Comparison of ENCODE assay signal across 11 mouse cellular contexts in the genomic region with DNA sequence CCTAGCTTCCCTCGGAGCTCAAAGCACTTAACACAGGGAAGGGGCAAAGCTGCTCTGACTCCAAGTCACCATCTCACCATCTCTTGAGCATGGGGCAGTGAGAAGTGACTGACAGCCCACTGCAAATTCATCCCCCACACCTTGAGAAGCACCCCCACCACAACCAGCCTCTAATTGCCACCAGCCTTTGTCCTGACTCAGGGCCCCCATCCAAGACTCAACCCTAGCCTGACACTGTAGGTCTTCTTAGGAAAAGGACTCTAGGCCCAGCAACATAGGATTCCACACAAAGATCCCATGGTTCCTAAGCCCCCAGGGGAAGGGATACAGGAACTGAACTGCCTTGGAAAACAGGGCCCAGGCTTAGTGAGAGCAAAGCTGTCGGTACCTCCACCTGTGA. TPM values are rescaled to one million over a fixed set of nuclear protein-coding genes. Genes with fewer than 3 reads are reported as not detected.
DNase-seq lines count a peak whose midpoint lies in the region; ATAC-seq and TF ChIP-seq lines count a peak whose summit lies in the region.
"Had no signal": no experiment of that assay in that cellular context is flagged by ENCODE, and none has a peak within 500 bp of the region (broad histone marks: within the 10 kb centered on the region; RNA-seq: fewer than 3 reads in every experiment).

No protein-coding gene starts in this region.

- no peaks in the 10 kb centered on the region for H3K9me3 ChIP-seq in limb, embryonic 13.5 days
- H3K9me3 ChIP-seq in limb, embryonic 10.5 days (replicated peaks): no peaks in the 10 kb centered on the region
- H3K9me3 ChIP-seq in forebrain, embryonic 15.5 days: no peaks in the 10 kb centered on the region
- H3K9me3 ChIP-seq in neural tube, embryonic 15.5 days (replicated peaks): no peaks in the 10 kb centered on the region

- H3K36me3 ChIP-seq in limb, embryonic 13.5 days: peaks cover 84% of the 10 kb centered on the region
- peaks cover 96% of the 10 kb centered on the region for H3K36me3 ChIP-seq in limb, embryonic 10.5 days
- peaks cover 32% of the 10 kb centered on the region for H3K36me3 ChIP-seq in forebrain, embryonic 15.5 days
- peaks cover 43% of the 10 kb centered on the region for H3K36me3 ChIP-seq in neural tube, embryonic 15.5 days

- DNase-seq in gastrocnemius, adult 2 months: no peak
- DNase-seq in gastrocnemius, postnatal 14 days: no peak
- no peak for DNase-seq in limb, embryonic 10.5 days (ENCODE audit: low spot score)
- DNase-seq in retina, embryonic 14.5 days (ENCODE audit: low spot score): no peak
- no peak for DNase-seq in right cerebral cortex, postnatal 14 days

- H3K9ac ChIP-seq in limb, embryonic 13.5 days: peak overlapping the region; percentile 40; the same call in 1 of the 2 replicates
- H3K9ac ChIP-seq in forebrain, embryonic 15.5 days (replicated peaks): no peak overlapping the region
- H3K9ac ChIP-seq in neural tube, embryonic 15.5 days (replicated peaks): no peak overlapping the region
- H3K9ac ChIP-seq: liver, embryonic 14.5 days had no signal

- H3K4me3 ChIP-seq in gastrocnemius, adult 2 months: no peak overlapping the region
- H3K4me3 ChIP-seq in limb, embryonic 13.5 days: no peak overlapping the region
- H3K4me3 ChIP-seq in limb, embryonic 10.5 days: no peak overlapping the region
- H3K4me3 ChIP-seq in forebrain, embryonic 15.5 days: no peak overlapping the region
- H3K4me3 ChIP-seq in neural tube, embryonic 15.5 days (replicated peaks): no peak overlapping the region

- no peak for ATAC-seq in limb, embryonic 13.5 days (ENCODE audit: low FRiP score, low read depth)
- ATAC-seq in forebrain, embryonic 15.5 days (replicated peaks): peak; percentile 41
- peak; percentile 5; the same call in 1 of the 2 replicates for ATAC-seq in neural tube, embryonic 15.5 days (ENCODE audit: low FRiP score)
- ATAC-seq: CD4-positive, CD25-positive, alpha-beta regulatory T cell, adult 4 months had no signal

- no peaks in the 10 kb centered on the region for H3K27me3 ChIP-seq in limb, embryonic 13.5 days
- H3K27me3 ChIP-seq in limb, embryonic 10.5 days (ENCODE audit: low read depth, poor library complexity, severe bottlenecking): no peaks in the 10 kb centered on the region
- H3K27me3 ChIP-seq in forebrain, embryonic 15.5 days: no peaks in the 10 kb centered on the region
- no peaks in the 10 kb centered on the region for H3K27me3 ChIP-seq in neural tube, embryonic 15.5 days (replicated peaks)

- H3K4me1 ChIP-seq in limb, embryonic 13.5 days: peaks cover 16% of the 10 kb centered on the region
- H3K4me1 ChIP-seq in limb, embryonic 10.5 days: peaks cover 6% of the 10 kb centered on the region
- peaks cover 53% of the 10 kb centered on the region for H3K4me1 ChIP-seq in forebrain, embryonic 15.5 days
- peaks cover 53% of the 10 kb centered on the region for H3K4me1 ChIP-seq in neural tube, embryonic 15.5 days

- no peak overlapping the region for H3K4me2 ChIP-seq in limb, embryonic 13.5 days (replicated peaks)
- H3K4me2 ChIP-seq in forebrain, embryonic 15.5 days (replicated peaks): no peak overlapping the region
- no peak overlapping the region for H3K4me2 ChIP-seq in neural tube, embryonic 15.5 days

- 70% methylated on average over 2 of the region's 2 CpGs for WGBS in limb, embryonic 13.5 days
- WGBS in limb, embryonic 10.5 days: 81% methylated on average over 2 of the region's 2 CpGs
- 23% methylated on average over 2 of the region's 2 CpGs for WGBS in forebrain, embryonic 15.5 days
- WGBS in neural tube, embryonic 15.5 days: 64% methylated on average over 2 of the region's 2 CpGs

- intact Hi-C loops in gastrocnemius, adult 2 months (cut with DNase I): no loop called here
- intact Hi-C loops in gastrocnemius, postnatal 14 days (cut with DNase I; ENCODE audit: low total_unique reads): loop anchor here (2.0 kb wide), 1 partner anchor 17 kb away; no protein-coding TSS in a partner anchor

- no peak for TF ChIP-seq CTCF in gastrocnemius, adult 2 months (IDR thresholded peaks at IDR 0.05)

- 0 out of 2 replicates have a peak overlapping the region, but pooled peaks have one; percentile 28 for H3K27ac ChIP-seq in gastrocnemius, adult 2 months
- H3K27ac ChIP-seq in limb, embryonic 13.5 days: no peak overlapping the region
- H3K27ac ChIP-seq in limb, embryonic 10.5 days: no peak overlapping the region
- H3K27ac ChIP-seq in forebrain, embryonic 15.5 days (replicated peaks): peak overlapping the region; percentile 85
- H3K27ac ChIP-seq in neural tube, embryonic 15.5 days (replicated peaks): peak overlapping the region; percentile 68
- H3K27ac ChIP-seq: liver, embryonic 14.5 days had no signal

RNA-seq across cellular contexts. Expression of gene Mpg, which starts 9.8 kb away (rescaled TPM):
- total RNA-seq in gastrocnemius, adult 2 months (2021): 1 to 10 TPM; 3.1 to 5.3 TPM
- total RNA-seq in gastrocnemius, postnatal 14 days (2021): 1 to 10 TPM; 7.9 to 9.6 TPM
- polyA plus RNA-seq in limb, embryonic 13.5 days (2015; fragmentation: Nextera tagmentation; extraction: Ambion mirVana): 42.7 and 43.5 TPM in 2 replicates
- 36.2 and 45.2 TPM in 2 replicates for polyA plus RNA-seq in limb, embryonic 10.5 days (2016; fragmentation: Nextera tagmentation; extraction: Ambion mirVana)
- polyA plus RNA-seq in forebrain, embryonic 15.5 days (2015; fragmentation: Nextera tagmentation; extraction: Ambion mirVana): 33.5 and 33.8 TPM in 2 replicates
- 33.9 and 37.8 TPM in 2 replicates for polyA plus RNA-seq in neural tube, embryonic 15.5 days (2015; fragmentation: Nextera tagmentation; extraction: Ambion mirVana)

RNA-seq across cellular contexts. Expression of gene Rhbdf1, which starts 14.0 kb away (rescaled TPM):
- total RNA-seq in gastrocnemius, adult 2 months (2021): 10 to 100 TPM; 17.9 to 19.9 TPM
- 10 to 100 TPM; 18.4 to 24.4 TPM for total RNA-seq in gastrocnemius, postnatal 14 days (2021)
- polyA plus RNA-seq in limb, embryonic 13.5 days (2015; fragmentation: Nextera tagmentation; extraction: Ambion mirVana): 59.3 and 63.4 TPM in 2 replicates
- 28.1 and 31.1 TPM in 2 replicates for polyA plus RNA-seq in limb, embryonic 10.5 days (2016; fragmentation: Nextera tagmentation; extraction: Ambion mirVana)
- 16.7 and 18.1 TPM in 2 replicates for polyA plus RNA-seq in forebrain, embryonic 15.5 days (2015; fragmentation: Nextera tagmentation; extraction: Ambion mirVana)
- polyA plus RNA-seq in neural tube, embryonic 15.5 days (2015; fragmentation: Nextera tagmentation; extraction: Ambion mirVana): 23.8 and 28.4 TPM in 2 replicates

RNA-seq across cellular contexts. Expression of gene Snrnp25, which starts 30.9 kb away (rescaled TPM):
- 1 to 10 TPM; 9.5 to 9.7 TPM for total RNA-seq in gastrocnemius, adult 2 months (2021)
- 1 to 10 TPM; 8.6 to 8.9 TPM for total RNA-seq in gastrocnemius, postnatal 14 days (2021)
- polyA plus RNA-seq in limb, embryonic 13.5 days (2015; fragmentation: Nextera tagmentation; extraction: Ambion mirVana): 58.7 and 66.4 TPM in 2 replicates
- 115 and 121 TPM in 2 replicates for polyA plus RNA-seq in limb, embryonic 10.5 days (2016; fragmentation: Nextera tagmentation; extraction: Ambion mirVana)
- 51.8 and 54.2 TPM in 2 replicates for polyA plus RNA-seq in forebrain, embryonic 15.5 days (2015; fragmentation: Nextera tagmentation; extraction: Ambion mirVana)
- 45.6 and 54.3 TPM in 2 replicates for polyA plus RNA-seq in neural tube, embryonic 15.5 days (2015; fragmentation: Nextera tagmentation; extraction: Ambion mirVana)

RNA-seq across cellular contexts. Expression of gene Nprl3, which starts 31.4 kb away (rescaled TPM):
- 10 to 100 TPM; 25.6 to 29.6 TPM for total RNA-seq in gastrocnemius, adult 2 months (2021)
- 10 to 100 TPM; 17.8 to 19.2 TPM for total RNA-seq in gastrocnemius, postnatal 14 days (2021)
- polyA plus RNA-seq in limb, embryonic 13.5 days (2015; fragmentation: Nextera tagmentation; extraction: Ambion mirVana): 46.0 and 47.0 TPM in 2 replicates
- polyA plus RNA-seq in limb, embryonic 10.5 days (2016; fragmentation: Nextera tagmentation; extraction: Ambion mirVana): 43.7 and 51.8 TPM in 2 replicates
- 50.9 and 51.4 TPM in 2 replicates for polyA plus RNA-seq in forebrain, embryonic 15.5 days (2015; fragmentation: Nextera tagmentation; extraction: Ambion mirVana)
- polyA plus RNA-seq in neural tube, embryonic 15.5 days (2015; fragmentation: Nextera tagmentation; extraction: Ambion mirVana): 38.8 and 42.5 TPM in 2 replicates

RNA-seq across cellular contexts. Expression of gene Il9r, which starts 36.1 kb away (rescaled TPM):
- total RNA-seq in gastrocnemius, adult 2 months (2021): not detected
- total RNA-seq in gastrocnemius, postnatal 14 days (2021): under 1 TPM in 1 of 2 experiments, not detected in 1; 0.31 TPM
- 0.14 and 0.50 TPM in 2 replicates for polyA plus RNA-seq in limb, embryonic 13.5 days (2015; fragmentation: Nextera tagmentation; extraction: Ambion mirVana)
- not detected in 2 replicates for polyA plus RNA-seq in limb, embryonic 10.5 days (2016; fragmentation: Nextera tagmentation; extraction: Ambion mirVana)
- polyA plus RNA-seq in forebrain, embryonic 15.5 days (2015; fragmentation: Nextera tagmentation; extraction: Ambion mirVana): not detected in 2 replicates
- 1.5 TPM in 1 of 2 replicates, not detected in the other for polyA plus RNA-seq in neural tube, embryonic 15.5 days (2015; fragmentation: Nextera tagmentation; extraction: Ambion mirVana)
- total RNA-seq: layer of hippocampus, adult 18-20 months had no signal

Comparison
In these comparisons a context has a peak if more than half of its experiments do, and no peak if none do; other contexts are left out.
1. H3K27ac ChIP-seq: peak in gastrocnemius, adult 2 months (single experiment), forebrain, embryonic 15.5 days (single experiment) and neural tube, embryonic 15.5 days (single experiment); none in limb, embryonic 13.5 days (single experiment) and limb, embryonic 10.5 days (single experiment).